Mouse (Mus musculus) brain, embryonic 14.5 days (tissue): ENCODE measurements around the gene Zfyve19. TPM values are rescaled to one million over a fixed set of nuclear protein-coding genes. Genes with fewer than 3 reads are reported as not detected.

Experiments
- DNase-seq: peaks from one replicate; pipeline ENCODE4 v3.0.0-alpha.2; 2011; ENCODE audit warnings: low read depth
- CTCF ChIP-seq: fragments of 200-500 bp; IDR thresholded peaks from 2 replicates; pipeline ENCODE4 v1.5.1; 2012; ENCODE audit warnings: inconsistent platforms, mild to moderate bottlenecking, moderate library complexity, borderline replicate concordance; ENCODE audit not compliant: insufficient read depth, insufficient read length; ENCODE audit errors: extremely low read depth
- POLR2A ChIP-seq: fragments of 200-500 bp; IDR thresholded peaks from 2 replicates; pipeline ENCODE4 v1.6.1; 2012; ENCODE audit warnings: mild to moderate bottlenecking, inconsistent platforms, borderline replicate concordance; ENCODE audit not compliant: poor library complexity, insufficient read depth, insufficient read length, severe bottlenecking; ENCODE audit errors: extremely low read depth
- polyA plus RNA-seq: library from polyadenylated mRNA; depleted of rRNA; stranded (reverse); fragments of >200 nt; gene quantifications from 2 replicates; pipeline ENCODE4 v1.2.3, GENCODE M21; 2012

Gene Zfyve19
- polyA plus RNA-seq, 1 experiment = 69.2 TPM

DNA sequence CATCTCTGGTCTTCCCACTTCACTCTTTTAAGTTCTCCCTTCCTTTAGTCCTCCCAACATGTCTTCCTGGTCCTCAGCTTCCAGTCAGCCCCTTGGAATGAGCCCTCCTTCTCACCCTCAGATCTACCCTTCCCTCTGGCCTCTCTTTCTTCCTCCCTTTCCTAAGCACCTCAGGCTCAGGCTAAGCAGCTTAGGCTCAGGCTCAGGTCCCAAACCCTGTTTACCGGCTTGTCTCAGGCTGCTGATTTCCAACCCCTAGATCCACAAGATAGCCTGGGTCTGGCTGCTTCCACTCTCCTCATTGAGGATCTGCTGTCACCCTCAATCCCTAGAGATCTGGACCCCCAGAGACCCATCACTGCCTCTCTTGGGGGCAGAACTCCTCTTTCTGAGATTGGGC is 10.4 kb upstream of the Zfyve19 start:
- TF ChIP-seq CTCF (no peak), POLR2A (no peak)
- no peak for DNase-seq

DNA sequence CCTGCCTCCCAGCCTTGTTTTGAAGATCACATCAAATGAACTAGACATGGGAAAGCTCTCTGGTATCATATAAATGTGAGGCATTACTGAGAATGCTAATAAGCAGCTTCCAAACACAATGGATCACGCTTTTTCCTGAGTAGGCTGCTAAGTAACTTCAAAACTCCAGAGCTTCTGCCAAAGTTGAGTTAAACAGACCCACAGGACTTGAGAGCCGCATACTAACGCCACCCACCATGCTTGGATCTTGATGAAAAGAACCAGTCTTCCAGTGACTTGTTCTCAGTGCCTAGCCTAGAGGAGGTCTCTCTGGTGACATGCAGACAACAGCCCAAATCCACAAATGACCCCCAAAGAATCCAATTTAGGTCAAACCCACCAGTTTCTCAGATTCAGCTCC is 9.5 kb upstream of the Zfyve19 start:
- TF ChIP-seq POLR2A (no peak), CTCF (no peak)
- peak; percentile 61 for DNase-seq

DNA sequence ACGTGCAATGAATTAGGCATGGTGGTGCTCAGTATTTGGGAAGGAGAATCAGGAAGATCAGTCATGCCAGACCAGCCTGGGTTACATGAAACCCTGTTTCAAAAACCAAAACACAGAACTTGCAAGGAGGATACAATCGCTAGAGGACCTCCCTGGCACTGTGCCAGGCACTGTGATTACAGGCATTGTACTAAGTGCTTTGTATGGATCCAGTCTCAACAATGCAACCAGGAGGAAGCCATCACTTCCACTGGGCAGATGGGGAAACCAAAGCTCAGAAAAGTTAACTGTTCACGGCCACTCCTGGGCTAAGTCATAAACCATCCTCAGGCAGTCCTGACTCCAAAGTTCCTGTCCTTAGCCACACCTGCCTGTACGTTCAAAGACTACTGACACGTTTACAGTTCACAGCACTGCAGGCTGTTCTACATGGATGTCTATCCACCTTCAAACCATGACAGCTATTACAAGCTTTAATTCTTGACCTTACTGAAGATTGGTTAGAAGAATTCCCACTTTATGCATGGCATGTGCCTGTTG is 5.4 kb upstream of the Zfyve19 start:
- peak; percentile 31 for DNase-seq
- TF ChIP-seq POLR2A (no peak), CTCF (no peak)

DNA sequence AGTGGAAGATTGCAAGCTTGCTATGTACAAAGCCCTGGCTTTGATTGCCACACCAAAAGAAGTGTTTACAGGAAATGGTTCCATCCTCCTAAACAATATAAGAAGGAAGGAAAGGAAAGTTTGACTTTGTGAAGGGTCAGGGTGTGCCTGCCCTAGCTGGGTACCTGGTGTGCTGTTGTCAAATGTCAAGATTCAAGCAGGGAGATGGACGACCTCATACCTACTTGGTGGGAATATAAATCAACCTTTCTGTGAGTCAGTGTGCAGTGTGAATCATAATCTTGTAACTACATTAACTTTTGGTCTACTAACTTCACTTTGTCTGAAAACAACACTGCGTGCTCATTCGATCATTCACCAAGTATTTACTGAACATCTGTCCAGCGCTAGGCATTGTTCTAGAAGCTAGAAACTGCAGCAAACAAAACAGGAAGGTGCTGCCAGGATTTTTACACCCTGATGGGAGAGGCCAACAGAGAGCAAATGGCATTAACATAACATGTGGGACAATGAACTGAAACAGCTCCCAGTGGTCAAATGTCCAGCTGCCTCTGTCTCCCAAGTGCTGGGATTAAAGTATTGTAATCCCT is 4.5 kb upstream of the Zfyve19 start:
- TF ChIP-seq POLR2A = no peak
- DNase-seq = no peak

DNA sequence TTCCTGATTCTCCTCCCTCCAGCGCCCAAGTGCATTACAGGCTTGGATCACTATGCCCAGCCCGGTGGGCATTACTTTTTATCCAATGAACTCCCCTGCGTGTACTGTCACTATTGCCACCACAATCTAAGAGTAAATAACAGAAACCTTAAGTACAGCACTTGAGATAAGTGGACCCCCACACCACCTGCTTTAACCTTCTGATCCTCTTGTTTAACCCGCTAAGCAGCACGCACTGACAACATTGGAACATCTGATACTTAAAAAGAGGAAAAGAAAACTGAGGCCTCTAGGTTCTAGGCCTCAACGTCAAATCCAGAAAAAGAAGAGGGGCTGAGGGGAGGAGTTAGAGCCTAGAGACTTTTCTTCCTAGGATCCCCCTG is 465 bp upstream of the Zfyve19 start:
- no peak for DNase-seq

DNA sequence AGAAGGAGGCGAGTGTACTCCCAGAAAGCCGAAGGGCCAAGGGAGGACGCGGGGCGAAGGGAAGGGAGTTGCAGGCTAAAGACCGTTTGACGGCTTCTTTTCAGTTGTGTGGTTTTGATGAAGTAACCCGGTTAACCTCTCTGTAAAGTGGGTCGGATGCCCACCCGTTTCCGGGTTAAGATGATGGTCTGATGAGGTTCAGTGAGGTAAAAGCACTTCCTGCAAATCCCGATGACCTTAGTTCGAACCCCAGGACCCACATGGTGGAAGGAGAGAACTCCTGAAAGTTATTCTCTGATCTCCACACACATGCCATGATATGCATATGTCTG is 725 bp downstream of the Zfyve19 start:
- TF ChIP-seq CTCF (no peak), POLR2A (no peak)
- DNase-seq = no peak

More for the DNA sequence above, 465 bp upstream of the Zfyve19 start:
- TF ChIP-seq CTCF = no peak
- TF ChIP-seq POLR2A = no peak

DNA sequence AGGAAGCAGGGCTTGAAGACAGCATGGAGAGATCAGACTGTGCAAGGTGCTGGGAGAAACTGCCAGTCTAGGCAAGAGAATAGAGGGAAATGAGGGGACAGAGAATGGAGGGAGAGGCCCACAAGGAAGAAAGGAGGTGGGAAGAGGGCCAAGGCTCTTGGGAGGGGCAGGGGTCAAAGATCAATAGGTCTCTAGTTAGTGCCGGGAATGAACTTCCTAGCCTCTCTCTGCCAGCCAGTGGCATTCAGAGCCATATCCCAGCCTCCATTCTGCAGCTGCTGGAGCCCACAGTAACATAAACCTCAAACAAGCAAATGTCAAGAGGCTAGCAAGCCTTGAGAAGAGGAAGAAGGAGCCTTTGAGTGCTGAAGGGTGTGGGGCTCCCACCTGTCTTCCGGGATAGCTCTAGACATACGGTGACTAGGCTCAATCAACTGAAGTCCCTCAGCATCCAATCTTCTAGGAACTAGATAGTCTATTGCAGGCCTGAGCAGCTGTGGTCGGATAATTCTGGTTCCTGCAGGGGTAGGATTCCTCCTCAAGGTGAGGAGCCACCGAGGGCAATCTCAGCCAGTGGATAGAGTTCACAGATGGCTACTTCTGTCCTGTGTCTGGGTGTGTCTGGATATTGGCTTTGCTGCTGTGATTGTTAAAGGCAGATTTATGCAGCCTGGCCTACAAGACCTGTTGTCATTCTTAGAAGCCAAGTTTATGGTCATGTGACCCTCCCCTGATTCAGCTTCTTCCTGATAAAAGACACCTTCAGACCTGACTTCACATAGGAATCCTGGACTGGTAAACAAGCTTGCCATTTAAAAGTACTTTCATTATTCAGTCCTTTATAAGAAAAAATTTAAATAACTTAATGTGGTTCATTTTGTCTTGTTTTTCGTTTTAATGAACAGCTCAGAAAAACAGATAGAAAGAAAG is 21.6 kb downstream of the Zfyve19 start, which contains the start of gene Ppp1r14d:
Gene Ppp1r14d, minus strand, starts transcription at position 132 of the 930 bp plus-strand sequence.
- no peak for DNase-seq
- no peak for TF ChIP-seq CTCF

DNA sequence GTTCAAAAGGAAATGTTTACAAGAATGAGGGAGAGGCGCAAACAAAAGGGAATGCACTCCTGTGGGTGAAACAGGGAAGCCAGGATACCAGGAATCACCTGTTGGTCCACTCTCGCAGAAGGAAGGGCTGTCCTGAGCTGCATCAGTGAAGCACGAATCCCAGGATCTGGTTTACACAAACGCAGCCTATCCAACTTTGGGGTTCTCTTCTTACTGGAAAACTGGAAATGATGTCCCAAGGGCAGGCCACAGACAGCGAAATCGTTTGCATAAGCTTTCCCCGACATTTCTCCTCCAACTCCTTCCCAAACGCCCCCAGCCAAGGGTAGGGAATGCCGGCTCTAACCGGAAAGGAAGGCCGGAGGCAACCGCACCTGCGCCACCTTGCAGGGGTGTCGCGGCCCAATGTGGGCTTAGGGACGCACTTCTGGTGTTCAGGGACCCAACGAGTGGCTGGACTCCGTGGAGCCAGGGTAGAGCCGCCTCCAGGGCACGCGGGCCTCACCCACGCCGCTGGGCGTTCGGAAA is 28.3 kb downstream of the Zfyve19 start:
- DNase-seq = no peak
- TF ChIP-seq POLR2A (no peak), CTCF (no peak)

DNA sequence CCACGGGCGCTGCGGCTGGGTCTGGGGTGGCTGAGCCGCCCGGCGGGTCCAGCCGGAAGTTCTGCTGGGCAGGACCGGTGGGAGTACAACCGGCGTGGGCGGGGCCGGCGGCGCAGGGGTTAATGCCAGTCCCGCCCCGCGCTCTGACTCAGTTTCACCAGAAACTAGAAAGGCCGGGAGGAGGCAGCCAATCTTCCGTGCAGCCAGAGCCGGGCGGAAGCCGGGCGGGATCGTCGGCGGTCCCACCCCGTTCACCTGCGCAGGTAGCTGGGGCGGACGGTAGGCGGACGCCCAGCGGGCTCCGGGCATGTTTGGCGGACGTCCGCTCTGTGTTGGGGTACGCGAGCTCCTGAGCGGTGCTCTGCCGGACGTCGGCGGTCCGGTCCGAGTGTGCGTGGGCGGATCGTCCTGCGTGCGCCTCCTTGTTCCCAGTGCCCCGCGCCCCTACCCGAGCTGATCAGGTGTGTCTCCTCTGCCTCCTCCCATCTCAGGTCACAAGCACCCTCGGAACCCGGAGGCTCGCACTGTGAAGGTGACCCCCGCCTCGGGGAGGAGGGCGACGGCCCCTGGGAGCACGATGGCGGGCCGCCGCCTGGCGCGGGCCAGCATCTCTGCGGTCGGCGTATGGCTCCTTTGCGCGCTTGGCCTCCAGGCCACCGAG is 28.9 kb downstream of the Zfyve19 start, which contains the start of gene Spint1:
Gene Spint1, plus strand, starts transcription at position 153 of the 661 bp plus-strand sequence.
- no peak for DNase-seq
- no peak for TF ChIP-seq POLR2A
- no peak for TF ChIP-seq CTCF

DNA sequence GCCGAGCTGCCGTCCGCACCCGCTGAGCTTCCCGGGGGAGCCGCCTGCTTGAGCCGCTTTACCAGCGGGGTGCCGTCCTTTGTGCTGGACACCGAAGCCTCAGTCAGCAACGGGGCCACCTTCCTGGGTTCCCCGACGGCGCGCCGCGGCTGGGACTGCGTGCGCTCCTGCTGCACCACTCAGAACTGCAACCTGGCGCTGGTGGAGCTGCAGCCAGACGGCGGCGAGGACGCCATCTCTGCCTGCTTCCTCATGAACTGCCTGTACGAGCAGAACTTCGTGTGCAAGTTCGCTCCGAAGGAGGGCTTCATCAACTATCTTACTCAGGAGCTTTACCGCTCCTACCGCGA is 29.4 kb downstream of the Zfyve19 start:
- peak; percentile 25 for DNase-seq
- TF ChIP-seq POLR2A (no peak), CTCF (no peak)

DNA sequence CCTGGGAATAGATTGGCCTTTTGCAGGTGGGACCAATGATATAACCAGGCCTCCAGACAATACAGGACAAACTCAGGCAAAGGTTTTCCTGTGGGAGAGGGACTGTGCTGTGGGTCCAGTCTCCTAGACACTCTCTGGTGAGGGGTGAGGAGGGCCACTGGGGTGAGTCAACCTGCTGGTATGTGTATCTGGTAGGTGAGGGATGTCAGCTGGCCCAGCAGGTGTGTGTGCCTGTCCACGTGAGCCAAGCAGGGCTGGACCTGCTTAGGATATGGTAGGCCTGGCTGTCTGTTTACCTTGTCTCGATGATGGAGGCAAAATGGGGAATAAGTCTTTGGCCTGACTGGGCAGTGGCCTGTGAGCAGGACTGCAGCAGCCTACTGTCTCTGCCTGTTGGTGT is 30.3 kb downstream of the Zfyve19 start:
- DNase-seq = no peak
- no peak for TF ChIP-seq CTCF
- TF ChIP-seq POLR2A = no peak
